Mouse (Mus musculus): ENCODE results near the gene Mptx2.
"Not testable (repeated sequence)": the region's sequence is repeated elsewhere in the genome, so short reads cannot be mapped to it uniquely, and the experiment has no call there.

Mptx2 gene

GRCm38 (mm10) chr1:173277677-173278076 is at the start of gene Mptx2:
Gene Mptx2 (minus strand): TSS chr1:173277777.
- DNase-seq (ENCODE audit: low spot score): no peak

DNA sequence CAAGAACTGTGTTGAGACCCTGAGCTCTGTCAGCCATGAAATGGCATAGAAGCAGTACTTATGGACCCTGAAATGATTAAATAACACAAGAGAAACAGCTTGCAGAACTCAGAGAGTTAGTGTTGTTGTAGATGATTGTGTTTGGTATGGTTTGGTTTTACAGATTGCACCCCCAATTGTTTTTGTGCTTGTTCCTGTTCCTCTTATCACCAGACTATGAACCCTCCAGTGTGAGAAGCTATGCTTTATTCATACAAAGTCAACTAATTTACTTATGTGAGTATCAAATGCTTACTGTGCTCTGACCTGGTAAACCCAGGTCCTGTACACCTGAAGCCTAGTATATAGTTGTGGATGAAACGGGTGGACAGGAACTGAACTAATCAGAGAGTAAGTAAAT is 49.0 kb upstream of the Mptx2 start:
- DNase-seq (ENCODE audit: low spot score): no peak

GRCm38 (mm10) chr1:173325395-173325794 is 47.8 kb upstream of the Mptx2 start:
- no peak for DNase-seq (ENCODE audit: low spot score)

- DNase-seq (ENCODE audit: low spot score): no peak
Observed at GRCm38 (mm10) chr1:173324961-173325360, 47.4 kb upstream of the Mptx2 start.

DNA sequence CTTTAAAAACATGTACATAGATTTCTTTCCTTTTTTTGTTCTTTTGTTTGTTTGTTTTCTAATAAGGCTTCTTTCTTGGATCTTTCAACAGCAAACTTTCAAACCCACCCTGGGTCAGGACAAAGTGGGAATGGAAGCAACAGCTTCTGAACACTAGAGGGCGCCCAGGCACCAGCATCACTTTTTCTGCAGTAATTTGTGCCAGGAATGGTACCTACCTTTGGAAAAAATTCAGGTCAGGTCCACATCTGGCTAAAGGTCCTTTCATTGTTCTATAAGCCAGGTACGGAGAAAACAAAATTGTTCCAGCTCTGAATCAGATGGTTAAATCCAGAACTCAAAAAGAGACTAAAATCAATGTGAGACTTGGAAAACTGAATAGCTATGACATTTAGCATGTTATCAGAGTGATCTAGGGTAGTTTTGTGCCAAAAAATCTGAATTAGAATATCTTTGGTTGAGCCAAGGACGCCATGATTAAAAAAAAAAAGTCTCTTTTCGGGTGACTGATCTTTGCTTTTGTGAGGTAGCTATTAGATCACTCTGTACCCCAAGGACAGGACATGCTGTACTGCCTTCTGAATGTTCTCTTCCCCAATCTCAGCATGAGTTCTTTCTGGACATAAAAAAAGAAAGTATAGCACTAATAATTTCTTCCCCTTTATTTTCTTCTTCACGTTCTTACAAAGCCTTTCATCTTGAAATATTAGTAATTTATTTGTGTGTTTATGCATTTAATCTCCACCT is 46.4 kb upstream of the Mptx2 start:
- peak; percentile 64 for DNase-seq (ENCODE audit: low spot score)

GRCm38 (mm10) chr1:173322249-173322627 is 44.7 kb upstream of the Mptx2 start:
- DNase-seq (ENCODE audit: low spot score): no peak

DNA sequence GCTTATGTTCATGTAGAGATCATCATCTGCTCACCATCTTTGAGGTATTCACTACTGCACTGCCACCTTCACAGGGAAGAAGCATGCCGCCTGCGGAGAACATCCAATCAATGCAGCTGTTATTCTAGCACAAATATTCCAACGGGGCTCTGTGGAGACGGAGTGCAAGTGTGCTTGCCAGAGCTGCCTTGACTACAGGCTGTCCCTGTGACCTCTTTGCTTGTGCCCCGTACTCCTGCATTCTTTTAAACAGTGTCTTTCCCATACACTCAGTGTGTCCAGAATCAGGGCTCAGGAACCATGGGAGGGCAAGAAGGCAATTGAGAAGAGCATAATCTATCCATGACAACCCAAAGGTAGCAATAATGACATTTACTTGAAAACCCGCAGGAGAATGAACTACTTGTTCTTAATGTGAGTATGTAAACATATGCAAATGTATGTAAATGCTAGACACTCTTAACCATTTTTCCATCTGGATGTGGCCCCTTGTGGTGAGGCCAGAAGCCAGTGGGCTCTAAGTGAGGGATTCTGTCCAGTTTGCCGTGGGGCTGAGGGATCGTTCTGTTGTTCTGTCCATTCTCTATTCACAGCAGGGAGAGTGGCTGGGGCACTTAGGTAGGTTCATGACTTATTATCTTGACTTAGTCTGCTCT is 44.1 kb upstream of the Mptx2 start:
- DNase-seq (ENCODE audit: low spot score): no peak

DNA sequence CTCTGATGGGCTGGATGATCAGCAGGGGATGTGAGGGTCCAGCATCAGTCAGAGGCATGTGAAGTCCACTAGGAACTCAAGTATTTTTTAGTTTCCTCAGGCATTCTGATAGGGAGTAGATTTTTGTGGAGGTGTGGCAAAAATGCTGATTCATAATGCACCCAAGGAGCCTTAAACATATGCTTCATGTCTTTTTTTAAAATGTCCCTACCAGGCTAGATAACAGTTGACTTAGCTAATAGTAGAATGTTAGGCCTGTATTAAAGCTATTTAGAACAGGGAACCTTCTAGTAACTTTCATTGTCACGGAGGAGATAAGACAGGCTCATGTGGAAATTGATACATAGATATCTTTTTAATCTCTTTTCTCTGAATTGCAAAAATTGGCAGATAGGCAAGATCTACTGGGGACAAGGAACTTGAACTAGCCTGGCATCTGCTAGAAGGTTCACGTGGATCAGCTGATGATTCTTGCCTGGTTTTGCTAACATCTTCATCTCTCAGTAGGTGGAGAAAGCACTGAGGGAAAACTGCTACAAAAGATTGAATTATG is 40.4 kb upstream of the Mptx2 start:
- no peak for DNase-seq (ENCODE audit: low spot score)

GRCm38 (mm10) chr1:173315725-173316124 is 38.1 kb upstream of the Mptx2 start:
- no peak for DNase-seq (ENCODE audit: low spot score)

DNA sequence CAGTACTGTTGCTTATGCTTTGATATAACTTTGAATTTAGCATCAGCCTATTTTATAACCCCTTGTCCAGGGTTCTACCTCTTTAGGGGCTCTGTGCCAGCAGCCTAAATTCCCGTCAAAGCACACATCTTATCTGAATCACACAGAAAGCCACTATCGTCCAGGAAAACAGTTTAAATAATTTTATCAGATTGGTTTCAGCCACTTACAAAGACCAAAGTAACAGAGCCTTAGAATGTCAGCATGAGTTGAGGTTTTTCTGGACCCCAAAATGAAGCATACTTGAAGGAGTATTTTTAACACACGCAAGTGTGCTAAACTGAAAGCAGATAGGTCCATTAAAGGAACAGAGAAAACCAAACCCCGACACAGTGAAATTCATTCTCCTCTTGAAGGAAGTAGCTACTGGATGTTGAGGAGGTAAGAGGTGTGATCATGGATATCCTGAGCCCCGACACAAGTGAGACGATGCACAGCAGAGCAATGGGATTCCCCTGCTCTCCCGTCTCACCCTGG is 36.0 kb upstream of the Mptx2 start:
- not testable (repeated sequence) for DNase-seq (ENCODE audit: low spot score)

DNA sequence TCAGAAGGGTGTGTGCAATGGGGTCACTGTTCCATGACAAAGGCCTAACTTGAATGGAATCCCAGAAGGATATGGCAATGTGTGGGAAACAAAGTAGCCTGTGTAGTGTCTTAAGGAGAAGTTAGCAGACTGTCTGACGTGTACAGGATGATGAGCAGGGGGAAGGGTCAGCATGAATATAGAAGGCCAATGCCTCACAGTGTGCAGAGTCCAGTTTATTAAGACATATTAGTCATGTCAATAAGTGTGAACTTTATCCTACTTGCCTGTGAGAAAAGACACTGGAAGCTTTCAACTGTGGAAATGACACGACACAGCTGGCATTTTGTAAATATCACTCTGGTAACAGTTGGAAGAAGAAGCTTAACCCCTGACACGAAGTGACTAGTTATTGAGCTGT is 25.2 kb upstream of the Mptx2 start:
- DNase-seq (ENCODE audit: low spot score): not testable (repeated sequence)

- no peak for DNase-seq (ENCODE audit: low spot score)
Observed at GRCm38 (mm10) chr1:173265701-173266100, 11.9 kb downstream of the Mptx2 start, which contains the start of gene Olfr418. Gene Olfr418 (plus strand): TSS chr1:173266001.

GRCm38 (mm10) chr1:173249888-173250287 is 27.7 kb downstream of the Mptx2 start:
- DNase-seq (ENCODE audit: low spot score): no peak

DNA sequence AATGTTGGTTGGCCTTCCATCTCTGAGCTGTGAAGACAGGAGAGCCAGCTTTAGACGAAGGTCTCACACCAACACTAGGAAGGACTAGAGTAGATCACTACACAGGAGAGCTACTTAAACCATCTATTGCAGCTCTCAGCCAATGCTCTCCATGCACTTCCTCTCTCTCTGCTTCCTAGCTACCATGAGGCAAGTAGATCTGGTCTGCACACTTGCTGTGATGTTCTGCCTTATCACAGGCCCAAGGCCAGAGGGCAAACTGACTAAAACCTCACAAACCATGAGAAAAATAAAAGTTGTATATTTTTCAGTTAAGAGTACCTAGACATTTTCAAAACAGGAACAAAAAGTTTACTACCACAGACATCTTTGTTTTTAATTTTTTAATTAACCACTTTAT is 40.6 kb downstream of the Mptx2 start:
- not testable (repeated sequence) for DNase-seq (ENCODE audit: low spot score)

GRCm38 (mm10) chr1:173227081-173227480 is 50.5 kb downstream of the Mptx2 start, which contains the start of gene Fcer1a:
Gene Fcer1a (minus strand): TSS chr1:173227214.
- DNase-seq (ENCODE audit: low spot score): no peak
